Mouse (Mus musculus): ENCODE measurements at regions not wholly inside any gene's neighbourhood (a gene's known extent, or its start where the extent isn't known, plus 50 kb on each side); places are given as distances from the start of the nearest gene placed in this dataset.

DNA sequence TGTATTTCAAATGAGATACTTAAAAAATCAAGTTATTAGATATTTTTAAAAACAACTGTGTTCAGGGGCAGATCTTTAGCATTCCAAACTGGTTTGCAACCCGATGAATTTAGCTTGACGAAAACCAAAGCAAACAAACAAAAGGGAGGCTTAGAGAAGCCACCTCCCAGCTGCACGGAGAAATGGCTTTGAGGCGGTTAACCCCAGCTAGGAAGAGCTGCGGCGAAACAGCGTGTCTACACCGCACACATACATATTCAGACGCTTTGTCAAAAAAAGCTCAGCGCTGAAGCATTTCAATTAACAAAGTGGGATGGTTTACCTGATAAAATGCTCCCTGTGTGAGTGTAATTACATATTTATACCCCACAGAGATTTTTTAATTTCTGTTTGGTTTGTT, 123.0 kb upstream of the Ap5m1 start:
- no peak for DNase-seq (ENCODE audit: low spot score)

DNA sequence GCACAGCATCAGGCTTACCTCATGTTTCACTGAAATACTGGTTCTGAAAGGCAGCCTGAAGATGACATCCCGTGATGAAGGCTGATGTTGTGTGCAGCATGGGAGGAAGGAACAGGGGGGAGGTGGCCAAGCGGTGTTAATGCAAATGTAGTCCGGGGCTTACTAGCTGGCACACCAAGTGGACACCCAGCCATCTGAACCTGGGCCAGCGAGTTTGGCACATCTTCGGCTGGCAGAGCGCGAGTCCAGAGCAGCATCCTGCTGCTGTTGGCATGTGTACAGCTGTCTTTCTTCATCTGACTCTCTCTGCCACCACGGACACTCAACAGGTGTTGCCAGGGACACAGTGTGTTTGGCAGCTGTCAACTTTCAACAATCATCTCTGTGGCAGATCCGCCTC, 135.0 kb upstream of the Ap5m1 start:
- no peak for DNase-seq (ENCODE audit: low spot score)

DNA sequence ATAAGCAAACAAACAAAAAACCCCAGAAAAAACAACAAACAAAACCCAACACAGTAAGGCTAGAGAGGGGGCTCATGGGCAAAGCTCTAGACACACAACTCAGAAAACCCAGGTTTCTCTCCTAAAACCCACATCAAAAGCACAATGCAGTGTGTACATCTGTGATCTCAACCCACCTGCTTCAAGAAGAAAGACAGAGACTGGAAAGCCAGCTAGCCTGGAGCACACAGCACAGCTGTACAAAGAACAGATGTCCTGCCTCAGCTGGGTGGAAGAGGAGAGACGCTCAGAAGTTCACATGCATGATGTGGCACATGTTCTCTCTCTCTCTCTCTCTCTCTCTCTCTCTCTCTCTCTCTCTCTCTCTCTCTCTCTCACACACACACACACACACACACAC, 140.0 kb upstream of the Ap5m1 start:
- DNase-seq (ENCODE audit: low spot score), result no peak

DNA sequence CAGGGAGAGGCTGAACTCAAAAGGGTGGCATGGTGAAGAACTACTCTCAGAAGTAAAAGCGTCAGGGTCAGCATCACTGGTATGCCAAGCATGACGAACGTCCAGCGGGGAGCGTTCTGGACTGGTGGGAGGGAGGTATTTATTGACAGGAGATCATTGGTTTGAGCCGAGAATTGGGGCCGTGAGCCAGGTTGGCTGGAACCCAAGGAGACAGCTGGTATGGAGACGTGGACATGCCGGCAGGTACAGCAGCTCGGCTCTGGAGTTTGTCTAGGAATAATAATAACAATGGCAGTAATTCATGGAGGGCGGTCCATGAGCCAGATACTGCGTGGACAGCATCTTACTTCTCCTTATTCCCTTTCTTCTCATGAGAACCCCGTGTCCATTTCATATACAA, 156.5 kb upstream of the Ap5m1 start:
- no peak for DNase-seq (ENCODE audit: low spot score)

DNA sequence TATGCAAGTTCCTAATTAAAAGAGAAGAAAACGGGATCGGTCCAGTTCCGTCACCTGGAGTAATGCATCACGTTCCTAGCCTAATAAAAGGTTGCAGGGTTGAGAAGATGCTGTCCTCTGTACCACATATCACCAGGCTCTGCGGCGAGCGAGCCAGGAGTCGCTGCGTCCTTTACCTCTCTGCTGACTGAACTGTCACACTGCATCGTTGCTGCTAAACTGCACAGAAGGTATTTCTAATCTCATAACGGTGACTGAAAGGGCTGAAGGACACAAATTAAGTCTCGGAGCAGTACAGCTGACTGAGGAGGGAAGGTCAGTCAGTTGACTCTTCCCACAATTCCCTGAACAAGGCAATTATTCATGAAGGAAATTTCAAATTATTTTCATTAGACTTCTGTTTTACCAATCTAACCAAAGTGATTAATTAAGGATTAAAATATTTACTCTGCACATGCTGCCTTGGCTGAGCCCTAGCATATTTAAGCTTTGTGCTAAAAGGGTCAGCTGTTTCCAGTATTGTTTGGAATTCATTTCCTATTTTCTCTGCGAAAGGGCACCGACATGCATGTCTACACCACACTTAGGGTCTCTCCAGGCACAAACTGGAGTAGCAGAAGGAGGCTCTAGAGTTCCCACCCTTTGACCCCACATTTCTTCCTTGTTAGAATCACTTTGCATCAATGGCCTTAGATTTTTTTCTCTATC, 157.8 kb upstream of the Ap5m1 start:
- DNase-seq (ENCODE audit: low spot score), result no peak

DNA sequence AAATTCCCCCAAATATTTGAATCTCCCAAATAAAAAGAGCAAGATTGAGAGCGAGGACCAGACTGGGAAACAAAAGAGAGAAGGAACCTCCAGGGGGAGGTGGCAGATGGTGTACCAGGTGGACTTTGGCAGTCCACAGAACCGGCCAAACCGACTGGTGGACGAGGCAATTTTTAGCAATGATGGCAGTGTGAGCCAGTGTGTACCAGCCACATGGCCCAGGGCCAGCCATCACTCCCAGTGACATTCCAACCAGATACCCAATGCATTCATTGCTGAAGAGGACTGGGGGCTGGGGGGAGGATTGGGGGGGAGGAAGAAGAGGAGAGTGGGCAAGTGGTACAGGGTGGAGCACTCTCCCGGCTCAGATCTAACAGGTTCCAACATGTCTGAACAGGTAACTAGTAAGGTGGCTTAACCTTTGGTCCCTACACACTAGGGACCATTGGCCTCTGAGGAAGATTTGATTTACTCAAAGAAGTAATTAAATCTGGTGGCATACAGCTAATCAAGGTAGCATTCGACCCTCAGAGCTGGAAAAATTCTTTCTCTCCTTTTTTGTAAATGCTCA, 158.4 kb upstream of the Ap5m1 start:
- DNase-seq (ENCODE audit: low spot score), result no peak

DNA sequence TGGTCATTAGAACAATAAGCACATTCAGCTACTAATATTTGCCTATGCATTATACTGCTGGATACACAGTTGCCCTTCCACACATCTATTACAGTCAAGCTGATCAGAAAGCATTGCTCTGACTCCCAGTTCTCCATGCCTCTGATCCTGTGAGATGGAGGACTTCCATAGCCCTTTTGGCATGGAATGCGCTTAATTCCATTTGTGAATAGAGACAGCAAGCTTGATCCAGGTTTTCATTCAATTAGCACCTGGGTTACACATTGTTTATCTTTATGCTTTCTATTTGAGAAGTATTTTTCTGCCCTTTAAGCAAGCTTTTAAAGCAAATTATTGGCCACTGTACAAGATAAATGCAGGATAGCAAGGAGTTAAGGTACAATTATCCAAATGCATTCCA, 158.9 kb upstream of the Ap5m1 start:
- DNase-seq (ENCODE audit: low spot score), result no peak

DNA sequence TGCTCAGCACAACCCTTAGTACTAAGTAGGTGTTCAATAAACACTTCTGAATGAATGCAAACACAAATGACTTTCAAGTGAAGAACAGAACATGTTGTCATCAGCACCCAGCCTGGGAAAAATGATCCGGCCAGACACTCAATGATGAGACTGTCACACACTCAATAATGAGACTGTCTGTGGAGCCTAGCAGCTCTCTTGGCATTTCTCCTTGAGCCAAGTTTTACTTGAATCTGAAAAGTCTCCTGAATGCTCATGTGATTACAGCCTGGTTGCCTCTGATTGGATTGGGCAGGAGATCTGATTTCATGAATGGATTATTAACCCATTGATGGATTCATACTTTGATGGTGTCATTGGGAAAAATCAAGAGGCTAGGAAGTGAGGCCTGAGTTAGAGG, 161.3 kb upstream of the Ap5m1 start:
- no peak for DNase-seq (ENCODE audit: low spot score)

DNA sequence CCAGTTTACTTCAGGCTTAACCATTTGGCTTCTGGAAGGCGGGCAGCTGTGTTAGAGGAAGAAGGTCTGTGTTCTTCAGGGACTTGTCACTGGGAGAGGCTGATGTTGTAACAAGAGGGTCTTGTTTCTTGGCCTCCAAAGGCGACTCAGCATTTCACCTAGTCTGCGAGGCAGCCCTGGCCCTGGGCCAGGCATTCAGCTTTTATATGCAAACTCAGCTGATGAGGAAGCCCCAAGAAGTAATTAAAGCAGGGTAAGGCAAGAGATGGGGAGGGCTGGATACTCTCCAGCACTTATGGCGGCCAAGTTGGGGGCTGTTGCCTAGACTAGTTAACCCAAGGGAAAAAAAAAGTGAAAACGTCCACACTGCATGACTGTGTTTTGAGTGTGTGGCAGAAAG, 162.4 kb upstream of the Ap5m1 start:
- no peak for DNase-seq (ENCODE audit: low spot score)

DNA sequence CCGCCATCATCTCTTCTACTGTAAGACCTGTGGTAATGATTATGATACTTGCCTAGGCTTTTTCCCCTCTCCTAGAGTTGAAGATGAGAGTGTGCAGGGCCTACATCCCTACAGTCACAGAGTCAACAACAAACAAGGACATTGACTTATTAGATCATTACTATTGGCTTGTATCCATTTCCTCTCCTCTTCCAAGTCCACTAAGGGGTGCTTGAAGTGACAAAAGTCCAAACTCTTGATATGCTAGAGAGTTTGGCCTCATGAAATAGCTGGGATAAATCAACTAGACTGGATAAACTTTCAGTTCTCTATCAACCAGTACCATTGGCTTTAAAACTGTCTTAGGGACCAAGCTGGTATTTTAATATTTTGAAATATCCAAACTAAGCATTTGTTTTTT, 165.7 kb upstream of the Ap5m1 start:
- DNase-seq (ENCODE audit: low spot score), result no peak

DNA sequence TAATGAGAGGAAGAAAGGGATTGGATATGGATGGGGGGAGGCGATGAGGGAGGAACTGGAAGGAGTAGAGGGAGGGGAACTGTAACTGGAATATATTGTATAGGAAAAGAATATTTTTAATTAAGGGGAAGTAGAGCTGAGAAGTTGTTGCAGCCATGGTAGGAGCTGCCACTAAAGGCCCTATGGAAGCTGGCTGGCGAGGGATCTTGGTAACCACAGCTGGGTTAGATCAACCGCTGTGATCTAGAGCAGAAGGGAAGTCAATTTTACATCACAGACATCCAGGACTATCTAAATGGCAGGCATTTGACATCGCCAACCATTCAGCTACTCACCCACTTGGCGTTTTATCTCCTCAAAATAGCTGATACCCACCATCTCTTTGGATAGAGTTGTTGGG, 168.8 kb upstream of the Ap5m1 start:
- no peak for DNase-seq (ENCODE audit: low spot score)

DNA sequence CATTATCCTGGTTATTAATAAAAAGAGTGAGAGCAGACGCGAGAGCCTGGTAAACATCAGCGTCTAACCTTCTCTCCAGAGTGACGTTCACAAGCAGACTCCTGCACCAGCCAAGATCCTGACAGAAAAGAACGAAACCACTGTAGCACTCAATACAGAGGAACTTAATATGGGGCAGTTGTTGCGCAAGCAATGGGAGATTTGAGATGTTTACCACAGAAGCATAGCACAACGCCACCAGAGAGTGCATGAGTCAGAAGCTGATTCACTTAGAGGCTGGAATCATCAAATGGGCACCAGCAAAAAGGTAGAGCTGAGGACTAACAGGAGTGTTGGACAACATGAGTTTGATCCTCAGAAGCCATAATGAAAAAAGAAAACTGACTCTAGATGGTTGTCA, 169.7 kb upstream of the Ap5m1 start:
- DNase-seq (ENCODE audit: low spot score), result peak; percentile 7

DNA sequence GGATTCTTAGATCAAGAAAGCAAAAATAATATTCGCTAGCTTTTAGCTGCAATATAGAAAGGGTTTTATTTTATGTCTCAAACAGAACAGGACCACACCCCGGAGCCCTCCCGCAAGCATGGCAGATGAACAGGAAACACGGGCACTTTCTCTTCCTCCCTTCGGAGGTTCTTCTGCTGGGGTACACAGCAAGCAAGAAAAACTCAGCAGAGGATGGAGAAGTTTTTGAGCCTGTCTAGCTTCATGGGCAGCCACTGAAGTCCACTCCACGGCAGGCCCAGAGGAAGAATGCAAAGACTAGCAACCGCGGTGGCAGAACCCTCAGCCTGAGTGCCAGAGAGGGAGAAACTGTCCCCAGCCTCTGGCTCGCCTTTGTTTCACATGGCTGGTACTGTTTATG, 174.7 kb upstream of the Ap5m1 start:
- no peak for DNase-seq (ENCODE audit: low spot score)

DNA sequence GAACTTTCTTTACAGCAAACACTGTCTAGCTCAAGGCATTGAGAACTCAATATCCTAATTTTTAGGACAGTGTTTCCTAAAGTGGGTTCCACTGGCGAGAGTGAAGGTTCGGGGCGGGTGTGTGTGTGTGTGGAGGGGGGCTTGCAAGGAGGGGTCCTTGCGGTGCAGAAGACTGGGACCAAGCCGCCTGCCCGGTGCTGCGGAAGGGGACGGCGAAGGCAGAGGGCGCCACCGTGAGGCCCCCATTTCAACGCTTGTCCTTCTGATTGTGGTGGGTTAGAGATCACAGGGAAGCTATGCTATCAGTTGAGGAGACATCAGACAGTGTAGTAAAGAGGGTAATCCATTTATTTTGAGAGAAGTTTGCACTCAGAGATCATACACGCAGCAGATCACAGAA, 176.9 kb upstream of the Ap5m1 start:
- DNase-seq (ENCODE audit: low spot score), result no peak

DNA sequence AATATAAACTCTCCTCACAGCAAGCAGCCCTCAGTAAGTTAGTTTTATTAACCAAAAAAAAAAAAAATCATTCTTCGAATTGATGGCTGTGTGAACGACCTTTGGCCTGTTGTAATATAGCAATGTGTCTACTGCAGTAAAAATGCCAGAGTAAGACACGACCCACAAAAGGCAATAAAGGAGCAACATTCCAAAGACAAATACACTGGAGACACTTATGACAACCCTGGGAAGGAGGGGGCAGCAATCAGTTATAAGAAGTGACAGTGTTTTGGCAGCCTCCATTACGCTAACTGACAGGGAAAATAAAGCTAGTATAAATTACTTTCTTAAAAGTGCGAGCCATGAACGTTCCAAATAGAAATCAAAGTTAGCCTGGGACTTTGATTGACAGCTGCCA, 185.9 kb upstream of the Ap5m1 start:
- no peak for DNase-seq (ENCODE audit: low spot score)

DNA sequence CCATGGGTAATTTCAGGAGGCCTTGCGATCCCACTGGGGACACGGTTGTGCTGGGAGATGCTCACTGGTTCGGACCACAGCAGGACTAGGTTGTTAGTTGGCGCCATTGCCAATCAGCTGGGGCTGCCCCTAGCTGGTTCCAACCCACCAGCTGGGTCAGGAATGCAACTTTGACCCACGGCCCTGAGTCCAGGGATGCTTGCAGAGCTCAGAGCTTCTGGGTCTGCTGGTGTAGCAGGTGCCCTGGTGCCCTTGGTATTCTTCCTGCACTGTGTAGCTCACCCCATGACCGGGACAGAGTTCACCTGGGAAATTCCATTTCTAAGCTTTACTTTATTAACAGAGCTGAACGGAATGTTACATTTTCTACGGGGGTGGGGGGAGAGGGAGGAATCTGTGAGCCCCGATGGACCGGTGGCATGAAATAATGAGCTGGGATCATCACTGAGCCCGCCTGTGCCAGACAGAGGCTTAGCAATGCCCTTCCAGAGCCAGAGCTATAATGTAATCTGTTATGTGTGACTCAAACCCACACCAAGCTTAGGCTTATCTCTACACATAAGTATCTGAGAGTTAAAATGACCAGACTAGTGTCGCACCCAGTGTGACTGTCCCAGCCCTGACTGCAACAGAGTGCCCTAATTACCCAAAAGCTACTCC, 187.8 kb upstream of the Ap5m1 start:
- no peak for DNase-seq (ENCODE audit: low spot score)

DNA sequence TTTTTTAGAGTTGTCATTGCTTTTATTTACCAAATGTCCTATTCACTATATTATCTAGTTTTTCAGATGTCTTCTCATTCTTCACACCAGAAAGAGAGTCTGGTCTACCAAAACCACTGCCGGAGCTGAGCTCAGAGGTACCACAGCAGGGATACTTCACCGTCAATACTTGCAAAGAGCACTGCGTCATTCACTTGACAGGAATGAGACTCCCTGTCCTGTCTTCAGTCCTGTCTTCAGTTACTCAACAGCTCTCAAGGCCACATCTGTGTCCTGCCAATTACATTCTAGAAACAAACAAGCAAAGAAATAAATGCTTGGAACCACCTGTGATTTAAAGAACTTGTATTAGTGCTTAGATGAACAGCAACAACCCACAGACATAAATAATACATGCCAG, 194.6 kb upstream of the Ap5m1 start:
- no peak for DNase-seq (ENCODE audit: low spot score)

DNA sequence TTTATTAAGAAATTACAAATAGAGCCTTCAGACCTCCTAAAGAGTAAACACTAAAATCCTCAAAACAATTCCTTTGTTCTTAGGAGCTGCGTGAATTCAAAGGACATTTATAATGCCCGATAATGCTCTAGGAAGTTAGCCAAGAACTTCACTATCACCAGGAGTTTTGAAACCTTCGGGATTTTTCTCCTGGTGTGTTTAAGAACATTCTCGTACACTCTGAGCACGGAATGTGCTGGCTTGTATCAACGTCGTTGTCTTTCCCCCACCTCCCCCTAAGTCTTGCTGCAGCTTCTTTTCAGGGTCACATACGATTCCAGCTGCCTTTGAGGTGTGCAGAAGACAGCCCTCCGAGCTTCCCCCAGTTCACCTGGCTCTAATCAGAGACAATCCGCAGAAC, 195.9 kb upstream of the Ap5m1 start:
- DNase-seq (ENCODE audit: low spot score), result no peak

DNA sequence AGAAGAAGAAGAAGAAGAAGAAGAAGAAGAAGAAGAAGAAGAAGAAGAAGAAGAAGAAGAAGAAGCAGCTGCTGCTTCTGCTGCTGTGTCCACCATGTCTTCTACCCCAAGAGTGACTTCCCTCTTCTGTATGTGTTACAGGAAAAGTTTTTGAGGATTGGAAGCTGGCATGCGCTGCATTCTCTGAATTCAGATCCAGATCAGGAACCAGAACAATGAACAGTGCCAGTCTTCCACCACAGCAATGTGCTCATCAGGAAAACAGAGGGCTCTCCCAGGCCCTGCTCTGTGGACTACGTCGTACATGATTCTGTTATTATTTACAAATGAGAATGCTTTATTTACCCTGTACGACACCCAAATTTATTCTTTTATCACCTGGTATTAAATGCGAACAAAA, 181.8 kb upstream of the Otx2 start:
- DNase-seq (ENCODE audit: low spot score), result no peak

DNA sequence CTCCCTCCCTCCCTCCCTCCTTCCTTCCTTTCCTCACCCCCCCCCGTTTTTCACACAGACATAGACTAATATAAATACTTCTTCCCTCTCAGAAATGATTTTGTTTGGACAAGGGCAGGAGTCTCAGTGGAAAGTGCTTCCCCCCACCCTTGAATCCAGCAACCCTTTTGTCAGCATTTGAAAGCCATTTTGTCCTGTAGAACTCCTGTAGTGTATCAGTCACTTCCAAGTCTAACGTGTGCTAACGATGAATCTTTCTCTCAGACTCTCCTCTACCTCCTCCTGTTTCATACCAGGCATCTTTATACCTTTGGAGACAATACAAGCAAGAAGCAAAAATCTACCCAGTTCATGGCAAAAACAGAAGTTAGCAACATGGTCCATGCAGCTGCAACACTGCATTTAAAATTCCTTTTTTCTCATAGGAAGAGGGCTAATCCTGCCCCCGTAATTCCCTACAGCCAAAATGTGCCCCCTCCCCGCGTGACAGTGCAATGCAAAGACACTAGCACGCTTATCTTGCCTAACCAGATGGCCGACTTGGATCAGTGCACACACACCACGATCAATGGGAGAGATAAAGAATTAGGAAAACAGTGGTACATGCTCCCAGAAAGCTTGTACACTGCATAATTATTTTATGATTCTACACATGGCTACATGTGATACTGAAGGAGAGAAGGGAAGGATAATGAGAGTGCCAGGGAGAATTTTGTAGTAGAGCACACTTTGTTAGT, 180.7 kb upstream of the Otx2 start:
- no peak for DNase-seq (ENCODE audit: low spot score)

DNA sequence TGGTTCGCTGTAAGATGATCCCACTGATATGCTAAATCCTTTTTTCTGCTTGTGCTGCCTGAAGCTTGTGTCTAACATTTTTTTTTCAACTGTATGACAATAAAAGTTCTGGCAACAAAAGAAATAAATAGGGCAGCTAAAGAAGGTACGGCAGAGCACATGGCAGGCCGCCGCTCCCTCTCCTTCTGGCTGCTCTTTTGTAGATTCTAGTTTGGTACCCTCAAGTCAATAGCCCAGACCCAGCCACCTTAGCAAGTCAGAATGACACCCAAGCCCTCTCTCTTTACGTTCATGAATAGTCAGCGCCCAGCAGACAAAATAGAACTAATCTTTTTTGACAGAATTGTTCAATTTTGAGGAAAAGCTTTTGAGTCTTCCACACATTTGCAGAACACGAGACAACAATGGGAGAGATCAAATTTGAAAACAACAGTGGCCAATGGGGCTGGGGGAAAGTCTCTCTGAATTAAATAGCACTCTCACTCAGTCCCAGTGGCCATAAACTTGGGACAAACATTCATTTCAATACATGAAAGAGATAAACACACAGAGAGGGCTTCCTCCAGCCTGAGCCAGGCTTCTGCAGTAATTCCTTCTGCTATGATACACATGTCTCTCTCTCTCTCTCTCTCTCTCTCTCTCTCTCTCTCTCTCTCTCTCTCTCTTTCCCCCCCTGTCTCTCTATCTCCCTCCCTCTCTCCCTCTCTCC, 180.0 kb upstream of the Otx2 start:
- DNase-seq (ENCODE audit: low spot score), result no peak

DNA sequence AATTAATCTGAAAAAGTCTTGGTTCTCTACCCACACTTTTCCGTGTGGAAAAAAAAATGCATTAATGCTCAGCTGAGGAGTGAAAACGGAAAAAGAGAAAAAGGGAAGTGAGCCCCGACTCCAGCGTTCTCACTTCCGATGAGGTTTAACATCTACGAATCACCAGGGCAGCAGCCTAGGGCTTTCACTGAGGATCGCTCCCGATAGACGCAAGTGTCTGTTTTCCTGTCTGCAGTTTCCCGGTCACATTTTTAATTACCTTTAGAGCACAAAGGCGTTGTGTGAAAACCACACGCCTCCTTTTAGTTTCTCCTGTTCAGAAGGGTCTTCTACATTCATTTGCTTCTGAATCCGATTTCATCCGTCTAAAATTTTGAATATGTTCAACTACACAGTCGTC, 179.2 kb upstream of the Otx2 start:
- no peak for DNase-seq (ENCODE audit: low spot score)

DNA sequence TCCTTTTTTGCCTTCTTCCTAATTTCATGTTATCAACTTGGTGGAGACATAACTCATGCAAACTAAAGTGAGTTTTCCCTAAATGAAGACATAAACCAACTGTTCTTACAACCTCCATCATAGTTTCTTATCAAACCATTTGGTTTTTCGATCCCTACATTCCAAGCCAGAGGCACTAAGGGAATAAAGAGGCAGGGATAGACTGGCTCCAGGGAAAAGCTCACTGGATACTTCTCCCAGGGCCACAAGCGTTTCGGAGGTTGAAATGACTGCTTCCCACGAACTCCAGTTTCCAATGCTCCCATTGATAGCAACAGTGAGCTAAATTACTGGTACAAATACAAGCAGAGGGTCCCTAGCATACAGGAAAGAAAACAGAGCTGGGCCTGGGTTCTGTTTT, 178.4 kb upstream of the Otx2 start:
- DNase-seq (ENCODE audit: low spot score), result no peak
